Mouse (Mus musculus) liver, embryonic 15.5 days (tissue): ENCODE measurements around the gene Manea. TPM values are rescaled to one million over a fixed set of nuclear protein-coding genes. Genes with fewer than 3 reads are reported as not detected.
"Not testable (repeated sequence)": the region's sequence is repeated elsewhere in the genome, so short reads cannot be mapped to it uniquely, and the experiment has no call there.

ENCODE experiments used
- ATAC-seq: fragments of 200-750 bp; cut with Nextera tagmentation; 2 replicates; pipeline ENCODE4 v1.8.0; 2017; ENCODE audit warnings: moderate number of reproducible peaks, mild to moderate bottlenecking, moderate library complexity; ENCODE audit not compliant: insufficient read depth
- H3K27ac ChIP-seq: fragments of 300-500 bp; sonication (generic); replicated peaks from 2 replicates; pipeline ENCODE4 v1.5.1; 2015; ENCODE audit warnings: mild to moderate bottlenecking, inconsistent platforms
- H3K27me3 ChIP-seq: fragments of 300-500 bp; sonication (generic); 2 replicates; pipeline ENCODE4 v1.6.1; 2015; ENCODE audit warnings: mild to moderate bottlenecking, inconsistent platforms
- H3K36me3 ChIP-seq: fragments of 300-500 bp; sonication (generic); replicated peaks from 2 replicates; pipeline ENCODE4 v1.6.1; 2015; ENCODE audit warnings: moderate library complexity, mild to moderate bottlenecking, inconsistent platforms
- H3K4me1 ChIP-seq: fragments of 300-500 bp; sonication (generic); replicated peaks from 2 replicates; pipeline ENCODE4 v1.6.1; 2015; ENCODE audit warnings: inconsistent platforms
- H3K4me2 ChIP-seq: fragments of 300-500 bp; sonication (generic); 2 replicates; pipeline ENCODE4 v1.6.1; 2015; ENCODE audit warnings: moderate library complexity, mild to moderate bottlenecking, inconsistent platforms
- H3K4me3 ChIP-seq: fragments of 300-500 bp; sonication (generic); replicated peaks from 2 replicates; pipeline ENCODE4 v1.5.1; 2015; ENCODE audit warnings: mild to moderate bottlenecking, inconsistent platforms
- H3K9ac ChIP-seq: fragments of 300-500 bp; sonication (generic); 2 replicates; pipeline ENCODE4 v1.6.1; 2015; ENCODE audit warnings: moderate library complexity, mild to moderate bottlenecking, inconsistent platforms
- H3K9me3 ChIP-seq: fragments of 300-500 bp; sonication (generic); replicated peaks from 2 replicates; pipeline ENCODE4 v1.6.1; 2016; ENCODE audit warnings: inconsistent platforms
- WGBS: fragments of 180-500 bp; shearing (Covaris S2); methylation state at CpG from one replicate; pipeline ENCODE4 v1.1.7; 2015; ENCODE audit warnings: mixed read lengths; ENCODE audit not compliant: insufficient replicate concordance; 5-methylcytosine and 5-hydroxymethylcytosine counted together
- polyA plus RNA-seq: library from polyadenylated mRNA; unstranded; fragments of >200 nt; fragmentation: Nextera tagmentation; extraction: Ambion mirVana; gene quantifications from 2 replicates; pipeline ENCODE4 v1.2.1, GENCODE M21; 2015

Manea gene
- 3.2 and 3.7 TPM in 2 replicates for polyA plus RNA-seq

DNA sequence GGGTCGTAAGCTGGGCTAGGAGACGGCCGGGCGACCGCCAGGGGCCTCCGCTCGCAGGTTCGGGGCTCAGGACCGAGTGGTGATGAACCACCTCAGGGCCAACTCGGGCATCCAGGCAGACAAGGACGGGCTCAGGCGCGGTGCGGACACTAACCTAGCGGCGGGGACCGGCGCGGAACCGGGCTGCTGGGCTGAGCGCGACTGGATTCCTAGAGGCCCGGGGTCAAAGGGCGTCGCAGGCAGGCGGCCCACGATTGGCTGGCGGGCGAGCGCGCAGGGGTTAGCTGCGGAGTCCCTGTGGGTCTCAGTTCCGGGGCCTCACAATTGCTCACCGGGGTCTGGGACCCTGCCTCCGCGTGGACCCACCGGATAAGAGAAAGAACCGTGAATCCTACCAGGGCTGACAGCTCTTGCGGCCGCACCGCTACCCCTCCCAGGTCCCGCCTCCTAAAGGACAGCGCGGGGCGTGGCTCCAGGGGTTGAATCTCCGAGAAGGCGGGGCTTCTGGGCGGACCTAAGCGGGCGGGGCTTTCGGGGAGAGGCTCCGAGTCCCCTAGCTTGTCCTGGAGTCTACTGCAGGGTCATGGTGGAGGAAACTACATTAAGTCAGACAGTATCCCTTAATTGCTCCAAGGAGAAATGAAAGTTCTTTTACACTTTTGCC, at the start of gene Manea:
TSS of gene Manea (minus strand) at position 449 of the 664 bp plus-strand sequence.
- Histone ChIP-seq H3K9me3 (no peaks in the 10 kb centered on the region), H3K4me2 (peak within 1 kb of the TSS; percentile 73), H3K27ac (peak within 1 kb of the TSS; percentile 84), H3K27me3 (no peaks in the 10 kb centered on the region), H3K36me3 (no peaks in the 10 kb centered on the region), H3K4me1 (peaks cover 8% of the 10 kb centered on the region; the same call in 1 of the 2 replicates), H3K4me3 (peak within 1 kb of the TSS; percentile 85), H3K9ac (peak within 1 kb of the TSS; percentile 83)
- ATAC-seq: peak; percentile 99
- under 1% methylated on average over 48 of the region's 52 CpGs for WGBS

DNA sequence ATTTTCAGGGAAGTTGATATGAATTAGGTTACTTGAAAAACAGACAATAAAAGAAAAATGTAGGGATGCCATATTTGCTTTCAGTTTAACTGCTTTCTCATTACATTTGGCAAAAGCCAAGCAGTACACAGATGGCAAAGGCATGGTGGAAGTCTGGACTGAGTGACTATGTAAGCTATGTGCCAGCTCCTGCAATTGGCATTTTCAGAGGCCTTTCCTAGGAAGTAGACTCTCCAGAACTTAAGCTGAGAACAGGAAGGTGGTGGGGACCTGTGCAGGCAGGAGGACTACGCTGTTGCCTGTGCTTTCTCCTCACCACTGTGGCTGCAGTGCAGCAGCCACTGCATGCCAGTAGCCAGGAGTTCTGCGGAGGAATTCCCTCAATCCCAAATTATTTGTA, 7.9 kb upstream of the Manea start:
- Histone ChIP-seq H3K36me3 (no peaks in the 10 kb centered on the region), H3K9ac (no peak overlapping the region), H3K9me3 (no peaks in the 10 kb centered on the region), H3K4me1 (no peaks in the 10 kb centered on the region), H3K27me3 (no peaks in the 10 kb centered on the region), H3K4me2 (no peak overlapping the region), H3K27ac (no peak overlapping the region), H3K4me3 (no peak overlapping the region)
- no peak for ATAC-seq
- WGBS: 67% methylated on average over 2 of the region's 2 CpGs

DNA sequence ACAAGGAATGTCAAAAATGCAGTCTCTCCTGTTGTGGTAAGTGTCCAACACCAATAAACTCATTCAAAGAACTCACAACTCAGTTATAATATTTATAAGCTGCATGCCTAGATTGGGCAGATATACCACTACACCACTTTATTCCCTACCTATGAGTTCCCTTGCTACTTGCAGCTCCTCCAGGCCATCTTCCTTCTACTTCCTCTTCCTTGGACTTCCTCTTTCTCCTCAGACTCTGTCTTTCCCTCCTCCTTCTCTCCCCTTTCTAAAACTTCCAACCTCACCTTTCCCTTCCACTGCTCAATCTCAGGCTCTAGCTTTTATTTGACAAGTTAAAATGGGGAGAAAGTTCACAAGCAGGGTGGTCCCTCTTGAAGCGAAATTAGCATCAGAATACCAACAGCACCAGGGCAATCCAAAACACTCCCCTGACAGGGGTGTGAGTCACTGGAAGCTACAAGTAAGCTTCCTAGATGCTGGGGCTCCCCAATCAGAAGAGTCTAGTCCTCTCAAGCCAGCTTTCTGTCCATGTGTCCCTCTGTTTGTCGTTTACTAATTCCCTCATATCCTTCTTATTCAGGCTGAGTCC, 7.0 kb upstream of the Manea start:
- H3K9me3 ChIP-seq: no peaks in the 10 kb centered on the region
- no peaks in the 10 kb centered on the region for H3K27me3 ChIP-seq
- no peaks in the 10 kb centered on the region for H3K36me3 ChIP-seq
- H3K9ac ChIP-seq: no peak overlapping the region
- no peak overlapping the region for H3K4me2 ChIP-seq
- ATAC-seq: no peak
- no peak overlapping the region for H3K27ac ChIP-seq
- no peaks in the 10 kb centered on the region for H3K4me1 ChIP-seq
- 19% methylated on average over 2 of the region's 2 CpGs for WGBS
- no peak overlapping the region for H3K4me3 ChIP-seq

- no peak overlapping the region for H3K27ac ChIP-seq
- no peak overlapping the region for H3K4me2 ChIP-seq
- 48% methylated on average over 2 of the region's 2 CpGs for WGBS
- H3K36me3 ChIP-seq: no peaks in the 10 kb centered on the region
- peaks cover 8% of the 10 kb centered on the region; the same call in 1 of the 2 replicates for H3K4me1 ChIP-seq
- no peaks in the 10 kb centered on the region for H3K9me3 ChIP-seq
- no peak for ATAC-seq
- no peak overlapping the region for H3K9ac ChIP-seq
- H3K4me3 ChIP-seq: no peak overlapping the region
- H3K27me3 ChIP-seq: no peaks in the 10 kb centered on the region
These were observed 548 bp upstream of the Manea start for GRCm38 (mm10) chr4:26347239-26347638.

GRCm38 (mm10) chr4:26345741-26346442, 799 bp downstream of the Manea start:
- Histone ChIP-seq H3K9me3 (no peaks in the 10 kb centered on the region), H3K27me3 (no peaks in the 10 kb centered on the region), H3K9ac (peak overlapping the region; percentile 83), H3K4me3 (peak overlapping the region; percentile 85), H3K4me2 (peak overlapping the region; percentile 73), H3K27ac (peak overlapping the region; percentile 84), H3K4me1 (peaks cover 8% of the 10 kb centered on the region; the same call in 1 of the 2 replicates), H3K36me3 (no peaks in the 10 kb centered on the region)
- ATAC-seq: no peak
- under 1% methylated on average over 16 of the region's 16 CpGs for WGBS

DNA sequence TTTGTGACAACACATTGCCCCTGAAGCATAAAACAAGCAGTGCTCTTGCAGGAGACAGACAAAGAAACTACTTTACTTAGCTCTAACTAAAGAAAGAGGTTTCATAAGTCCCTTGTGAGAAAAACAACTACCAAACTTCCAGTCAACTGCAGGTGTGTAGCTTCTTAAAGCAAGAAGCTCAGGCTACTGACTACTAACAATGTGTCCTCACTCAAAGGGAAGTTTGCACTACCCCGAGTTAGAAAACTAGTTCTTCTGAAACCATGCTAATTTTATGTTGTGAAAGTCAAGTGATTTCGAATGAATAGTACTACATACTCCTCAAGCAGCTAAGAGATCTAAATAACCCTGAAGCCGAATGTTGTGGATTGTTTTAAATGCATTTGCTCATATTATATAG, 1.6 kb downstream of the Manea start:
- Histone ChIP-seq H3K4me3 (peak overlapping the region; percentile 4; the same call in 1 of the 2 replicates), H3K36me3 (no peaks in the 10 kb centered on the region), H3K9me3 (no peaks in the 10 kb centered on the region), H3K4me1 (peaks cover 8% of the 10 kb centered on the region; the same call in 1 of the 2 replicates), H3K27me3 (no peaks in the 10 kb centered on the region), H3K27ac (no peak overlapping the region), H3K9ac (no peak overlapping the region), H3K4me2 (0 out of 2 replicates have a peak overlapping the region, but pooled peaks have one; percentile 73)
- 63% methylated on average over 3 of the region's 3 CpGs for WGBS
- no peak for ATAC-seq

DNA sequence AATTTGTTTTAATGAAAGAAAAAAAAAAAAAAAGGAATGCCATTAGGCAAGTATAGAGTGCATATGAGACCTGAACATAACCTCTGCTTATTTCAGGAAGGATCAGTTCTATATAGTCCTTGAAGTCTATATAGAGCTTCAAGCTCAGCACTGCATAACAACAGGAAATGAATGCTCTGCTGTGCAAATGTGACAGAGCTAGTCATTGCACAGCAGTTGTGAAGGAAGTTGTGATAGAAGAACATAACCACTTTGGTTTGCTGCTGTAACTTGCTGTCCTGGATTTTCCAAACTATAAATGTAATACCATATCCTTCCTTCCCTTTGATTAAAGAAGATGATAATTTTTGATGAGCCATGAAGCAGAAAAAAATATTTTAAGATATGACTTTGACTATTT, 4.3 kb downstream of the Manea start:
- Histone ChIP-seq H3K9me3 (no peaks in the 10 kb centered on the region), H3K9ac (no peak overlapping the region), H3K36me3 (0 out of 2 replicates have a peak, but pooled peaks cover 3% of the 10 kb centered on the region), H3K4me3 (no peak overlapping the region), H3K4me2 (no peak overlapping the region), H3K27me3 (no peaks in the 10 kb centered on the region), H3K4me1 (peaks cover 8% of the 10 kb centered on the region; the same call in 1 of the 2 replicates), H3K27ac (no peak overlapping the region)
- ATAC-seq: no peak

GRCm38 (mm10) chr4:26338604-26339003, 8.1 kb downstream of the Manea start:
- no peak overlapping the region for H3K27ac ChIP-seq
- H3K9ac ChIP-seq: no peak overlapping the region
- no peaks in the 10 kb centered on the region for H3K4me1 ChIP-seq
- no peaks in the 10 kb centered on the region for H3K27me3 ChIP-seq
- no peaks in the 10 kb centered on the region for H3K9me3 ChIP-seq
- no peak for ATAC-seq
- 0 out of 2 replicates have a peak, but pooled peaks cover 3% of the 10 kb centered on the region for H3K36me3 ChIP-seq
- H3K4me3 ChIP-seq: no peak overlapping the region
- 56% methylated on average over 5 of the region's 5 CpGs for WGBS
- no peak overlapping the region for H3K4me2 ChIP-seq

DNA sequence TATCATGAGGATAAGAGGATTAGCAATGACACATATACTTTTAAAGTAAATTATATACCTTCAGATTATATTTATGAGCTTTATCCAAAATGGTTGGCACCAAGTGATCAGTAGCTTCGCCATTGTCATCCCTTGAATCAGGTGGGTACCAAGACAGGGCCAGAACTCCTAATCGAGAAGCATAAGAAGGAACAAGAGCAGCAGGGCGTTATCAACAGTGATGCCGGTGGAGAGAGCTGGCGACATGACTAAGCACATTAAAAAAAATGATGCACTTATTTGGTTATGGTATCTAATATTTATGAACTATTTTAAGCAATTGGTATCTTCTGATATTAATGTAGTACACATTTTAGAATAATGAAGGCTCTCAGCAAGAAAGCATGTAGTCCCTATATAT, 10.1 kb downstream of the Manea start:
- Histone ChIP-seq H3K9me3 (no peaks in the 10 kb centered on the region), H3K4me2 (no peak overlapping the region), H3K4me1 (no peaks in the 10 kb centered on the region), H3K9ac (no peak overlapping the region), H3K27me3 (no peaks in the 10 kb centered on the region), H3K27ac (no peak overlapping the region), H3K36me3 (0 out of 2 replicates have a peak, but pooled peaks cover 3% of the 10 kb centered on the region), H3K4me3 (no peak overlapping the region)
- no peak for ATAC-seq
- WGBS: 69% methylated on average over 5 of the region's 5 CpGs

DNA sequence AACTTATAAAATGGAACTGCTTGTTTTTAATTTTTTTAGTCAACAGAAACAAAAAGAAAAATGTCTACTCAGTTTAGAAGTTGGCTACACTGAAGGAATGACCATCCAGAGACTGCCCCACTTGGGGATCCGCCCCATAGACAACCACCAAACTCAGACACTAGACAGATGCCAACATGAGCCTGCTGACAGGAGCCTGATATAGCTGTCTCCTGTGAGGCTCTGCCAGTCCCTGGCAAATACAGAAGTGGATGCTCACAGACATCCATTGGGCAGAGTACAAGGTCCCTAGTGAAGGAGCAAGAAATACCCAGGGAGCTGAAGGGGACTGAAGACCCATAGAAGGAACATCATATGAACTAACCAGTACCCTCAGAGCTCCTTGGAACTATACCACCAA, 42.0 kb downstream of the Manea start:
- not testable (repeated sequence) for H3K9me3 ChIP-seq, H3K4me1 ChIP-seq, H3K4me2 ChIP-seq, H3K27me3 ChIP-seq, H3K36me3 ChIP-seq, ATAC-seq, H3K9ac ChIP-seq, H3K4me3 ChIP-seq, H3K27ac ChIP-seq
- 44% methylated on average over 1 of the region's 1 CpGs for WGBS

- Histone ChIP-seq H3K4me3 (no peak overlapping the region), H3K9me3 (no peaks in the 10 kb centered on the region), H3K4me2 (no peak overlapping the region), H3K27me3 (no peaks in the 10 kb centered on the region), H3K9ac (no peak overlapping the region), H3K27ac (no peak overlapping the region), H3K4me1 (no peaks in the 10 kb centered on the region), H3K36me3 (no peaks in the 10 kb centered on the region)
- ATAC-seq: no peak
- 16% methylated on average over 1 of the region's 1 CpGs for WGBS
These were observed 69.5 kb downstream of the Manea start for GRCm38 (mm10) chr4:26277112-26277716.
